Mouse (Mus musculus): ENCODE measurements around the gene Hlx.

DNA sequence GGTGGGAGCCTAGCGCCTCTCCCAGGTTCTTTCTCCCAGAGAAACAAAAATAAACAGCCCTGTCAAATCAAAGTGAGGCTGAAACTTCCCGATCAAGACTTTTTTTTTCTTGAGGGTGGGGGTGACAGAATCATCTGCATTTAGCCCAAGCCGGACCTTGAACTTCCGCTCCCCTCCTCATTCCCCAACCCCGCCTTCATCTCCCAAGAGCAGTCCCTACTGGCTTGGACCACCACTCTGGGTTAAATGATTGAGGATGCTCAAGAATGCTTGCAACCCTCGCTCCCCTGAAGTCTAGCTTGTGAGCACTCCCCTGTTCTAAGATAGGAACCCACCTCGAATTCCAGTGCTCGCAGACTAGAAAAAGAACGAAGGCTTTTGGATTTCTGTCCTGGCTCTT is 11.3 kb downstream of the Hlx start:
- TF ChIP-seq POLR2A (IDR thresholded peaks at IDR 0.05; ENCODE audit: insufficient read depth, low read depth, low read length) (no peak), CTCF (IDR thresholded peaks at IDR 0.05; ENCODE audit: insufficient read depth, low read depth, low read length) (no peak)

Data from olfactory bulb, adult 2 months (tissue).